Mouse (Mus musculus): Measurements from ENCODE around the gene Adamtsl1. TPM values are rescaled to one million over a fixed set of nuclear protein-coding genes. Genes with fewer than 3 reads are reported as not detected.

The Adamtsl1 gene
- polyA plus RNA-seq, 2 experiments, result 0.11 to 0.23 TPM

GRCm38 (mm10) chr4:85854507-85854906 is 340.5 kb downstream of the Adamtsl1 start:
- DNase-seq (ENCODE audit: low read depth in 3 of 3, low spot score in 3 of 3), result no peak
- Histone ChIP-seq H3K9me3 (ENCODE audit: control insufficient read depth, low read length) (no peaks in the 10 kb centered on the region), H3K27ac (no peak overlapping the region), H3K4me3 (ENCODE audit: insufficient read depth in 1 of 2, low read depth in 2 of 2, low read length in 2 of 2) (no peak overlapping the region), H3K4me2 (ENCODE audit: low read depth) (no peak overlapping the region), H3K36me3 (replicated peaks; ENCODE audit: control insufficient read depth, insufficient read depth, low read depth) (no peaks in the 10 kb centered on the region), H3K9ac (replicated peaks) (no peak overlapping the region), H3K4me1 (replicated peaks; ENCODE audit: control insufficient read depth in 2 of 2, insufficient read depth in 2 of 2, low read length in 1 of 2) (no peaks in the 10 kb centered on the region), H3K27me3 (ENCODE audit: control insufficient read depth, insufficient read depth, low read length) (no peaks in the 10 kb centered on the region)
- no peak for ATAC-seq (ENCODE audit: insufficient read depth)
- no peak for TF ChIP-seq CTCF (IDR thresholded peaks at IDR 0.05; ENCODE audit: low read depth)
- no peak for TF ChIP-seq EP300 (IDR thresholded peaks at IDR 0.05; ENCODE audit: low read depth)
- 69% methylated on average over 8 of the region's 8 CpGs for WGBS (ENCODE audit: insufficient replicate concordance)

DNA sequence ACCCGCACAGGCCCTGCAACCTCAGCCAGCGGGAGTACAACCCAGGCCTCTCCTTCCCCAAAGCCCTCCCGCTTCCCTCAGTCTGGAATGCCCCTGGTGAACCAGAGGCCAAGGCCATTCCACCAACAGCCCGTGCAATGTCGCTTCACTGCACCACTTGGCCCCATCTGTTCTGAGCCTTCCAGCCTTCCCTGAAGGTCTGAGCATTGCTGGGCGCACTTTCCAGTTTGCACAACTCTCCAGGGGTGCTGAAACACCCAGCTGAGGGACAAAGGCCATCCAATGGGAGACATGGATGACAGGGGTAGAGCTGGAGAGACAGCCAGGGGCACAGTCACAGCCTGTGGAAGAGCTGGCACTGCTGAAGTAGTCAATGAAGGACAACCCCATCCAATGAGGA is 365.4 kb downstream of the Adamtsl1 start:
- no peak overlapping the region for H3K4me3 ChIP-seq (ENCODE audit: insufficient read depth in 1 of 2, low read depth in 2 of 2, low read length in 2 of 2)
- ATAC-seq (ENCODE audit: insufficient read depth), result no peak
- TF ChIP-seq CTCF (IDR thresholded peaks at IDR 0.05; ENCODE audit: low read depth) (no peak), EP300 (IDR thresholded peaks at IDR 0.05; ENCODE audit: low read depth) (no peak)
- no peaks in the 10 kb centered on the region for H3K36me3 ChIP-seq (replicated peaks; ENCODE audit: control insufficient read depth, insufficient read depth, low read depth)
- no peaks in the 10 kb centered on the region for H3K4me1 ChIP-seq (replicated peaks; ENCODE audit: control insufficient read depth in 2 of 2, insufficient read depth in 2 of 2, low read length in 1 of 2)
- H3K9ac ChIP-seq (replicated peaks), result no peak overlapping the region
- H3K27me3 ChIP-seq (ENCODE audit: control insufficient read depth, insufficient read depth, low read length), result no peaks in the 10 kb centered on the region
- WGBS (ENCODE audit: insufficient replicate concordance), result 64% methylated on average over 6 of the region's 6 CpGs
- no peaks in the 10 kb centered on the region for H3K9me3 ChIP-seq (ENCODE audit: control insufficient read depth, low read length)
- no peak for DNase-seq (ENCODE audit: low read depth in 3 of 3, low spot score in 3 of 3)
- H3K27ac ChIP-seq, result no peak overlapping the region
- H3K4me2 ChIP-seq (ENCODE audit: low read depth), result no peak overlapping the region

DNA sequence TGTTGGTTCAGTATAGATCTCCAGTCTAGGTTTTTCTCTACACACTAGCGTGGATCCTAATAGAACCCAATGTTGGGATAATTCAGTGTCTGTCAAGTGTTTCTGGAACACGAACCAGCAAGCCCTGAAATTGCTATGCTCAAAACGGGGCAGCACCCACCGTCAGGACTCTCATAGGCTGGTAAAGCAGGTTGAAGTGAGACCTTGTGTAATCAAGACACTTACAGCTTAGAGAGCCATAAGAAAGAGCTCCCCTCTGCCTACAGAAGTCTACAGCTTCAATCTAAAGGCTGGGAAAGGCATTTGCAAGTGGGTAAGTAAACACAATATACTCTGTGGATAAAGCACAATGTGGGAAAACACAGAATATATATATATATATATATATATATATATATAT is 367.3 kb downstream of the Adamtsl1 start:
- Histone ChIP-seq H3K4me1 (replicated peaks; ENCODE audit: control insufficient read depth in 2 of 2, insufficient read depth in 2 of 2, low read length in 1 of 2) (no peaks in the 10 kb centered on the region), H3K4me3 (ENCODE audit: insufficient read depth in 1 of 2, low read depth in 2 of 2, low read length in 2 of 2) (no peak overlapping the region), H3K9me3 (ENCODE audit: control insufficient read depth, low read length) (no peaks in the 10 kb centered on the region), H3K36me3 (replicated peaks; ENCODE audit: control insufficient read depth, insufficient read depth, low read depth) (no peaks in the 10 kb centered on the region), H3K9ac (replicated peaks) (no peak overlapping the region), H3K27me3 (ENCODE audit: control insufficient read depth, insufficient read depth, low read length) (no peaks in the 10 kb centered on the region), H3K4me2 (ENCODE audit: low read depth) (no peak overlapping the region), H3K27ac (no peak overlapping the region)
- no peak for DNase-seq (ENCODE audit: low read depth in 3 of 3, low spot score in 3 of 3)
- no peak for ATAC-seq (ENCODE audit: insufficient read depth)
- TF ChIP-seq CTCF (IDR thresholded peaks at IDR 0.05; ENCODE audit: low read depth) (no peak), EP300 (IDR thresholded peaks at IDR 0.05; ENCODE audit: low read depth) (no peak)
- 63% methylated on average over 4 of the region's 4 CpGs for WGBS (ENCODE audit: insufficient replicate concordance)

GRCm38 (mm10) chr4:85884031-85884430 is 370.1 kb downstream of the Adamtsl1 start:
- Histone ChIP-seq H3K4me1 (replicated peaks; ENCODE audit: control insufficient read depth in 2 of 2, insufficient read depth in 2 of 2, low read length in 1 of 2) (no peaks in the 10 kb centered on the region), H3K4me2 (ENCODE audit: low read depth) (no peak overlapping the region), H3K36me3 (replicated peaks; ENCODE audit: control insufficient read depth, insufficient read depth, low read depth) (no peaks in the 10 kb centered on the region), H3K4me3 (ENCODE audit: insufficient read depth in 1 of 2, low read depth in 2 of 2, low read length in 2 of 2) (no peak overlapping the region), H3K27me3 (ENCODE audit: control insufficient read depth, insufficient read depth, low read length) (no peaks in the 10 kb centered on the region), H3K9ac (replicated peaks) (no peak overlapping the region), H3K9me3 (ENCODE audit: control insufficient read depth, low read length) (no peaks in the 10 kb centered on the region), H3K27ac (no peak overlapping the region)
- WGBS (ENCODE audit: insufficient replicate concordance), result 67% methylated on average over 4 of the region's 4 CpGs
- TF ChIP-seq CTCF (IDR thresholded peaks at IDR 0.05; ENCODE audit: low read depth), result no peak
- TF ChIP-seq EP300 (IDR thresholded peaks at IDR 0.05; ENCODE audit: low read depth), result no peak
- DNase-seq (ENCODE audit: low read depth in 3 of 3, low spot score in 3 of 3) (no peak), ATAC-seq (ENCODE audit: insufficient read depth) (no peak)

- no peaks in the 10 kb centered on the region for H3K9me3 ChIP-seq (ENCODE audit: control insufficient read depth, low read length)
- no peak overlapping the region for H3K4me2 ChIP-seq (ENCODE audit: low read depth)
- H3K4me3 ChIP-seq (ENCODE audit: insufficient read depth in 1 of 2, low read depth in 2 of 2, low read length in 2 of 2), result no peak overlapping the region
- H3K4me1 ChIP-seq (replicated peaks; ENCODE audit: control insufficient read depth in 2 of 2, insufficient read depth in 2 of 2, low read length in 1 of 2), result no peaks in the 10 kb centered on the region
- no peaks in the 10 kb centered on the region for H3K36me3 ChIP-seq (replicated peaks; ENCODE audit: control insufficient read depth, insufficient read depth, low read depth)
- TF ChIP-seq EP300 (IDR thresholded peaks at IDR 0.05; ENCODE audit: low read depth), result no peak
- H3K27me3 ChIP-seq (ENCODE audit: control insufficient read depth, insufficient read depth, low read length), result no peaks in the 10 kb centered on the region
- 39% methylated on average over 2 of the region's 2 CpGs for WGBS (ENCODE audit: insufficient replicate concordance)
- no peak for ATAC-seq (ENCODE audit: insufficient read depth)
- H3K27ac ChIP-seq, result no peak overlapping the region
- DNase-seq (ENCODE audit: low read depth in 3 of 3, low spot score in 3 of 3), result no peak
- H3K9ac ChIP-seq (replicated peaks), result no peak overlapping the region
Measured at GRCm38 (mm10) chr4:85889877-85890598, 376.1 kb downstream of the Adamtsl1 start.
